Mouse (Mus musculus): ENCODE data around the gene Kif26b. TPM values are rescaled to one million over a fixed set of nuclear protein-coding genes. Genes with fewer than 3 reads are reported as not detected.

Kif26b gene
- polyA plus RNA-seq, 1 experiment from 2014 or later = 2.7 TPM

DNA sequence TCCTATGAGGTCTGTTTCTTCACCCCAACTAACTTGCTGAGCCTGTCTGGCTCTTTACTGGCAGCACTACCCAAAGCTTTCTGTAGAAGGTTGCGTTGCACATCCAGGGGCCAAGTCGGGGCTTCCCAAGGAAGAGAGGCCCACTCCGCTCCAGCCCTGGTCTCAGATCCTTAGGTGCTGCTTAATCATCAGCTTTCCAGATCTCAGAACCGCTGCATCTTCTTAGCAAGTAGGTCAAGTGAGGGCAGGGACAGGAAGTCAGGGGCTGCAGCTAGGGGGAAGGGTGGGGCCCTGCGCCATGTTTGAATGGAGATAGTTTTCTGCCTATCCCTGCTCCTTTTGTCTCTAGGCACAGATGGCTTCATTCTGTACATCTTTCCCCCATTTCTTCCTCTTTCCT is 263.8 kb downstream of the Kif26b start:
- H3K4me1 ChIP-seq (replicated peaks; ENCODE audit: control insufficient read depth, insufficient read depth, low read length) = no peaks in the 10 kb centered on the region
- ATAC-seq (replicated peaks; ENCODE audit: low FRiP score) (no peak), DNase-seq (ENCODE audit: low spot score) (no peak)
- H3K4me2 ChIP-seq = no peak overlapping the region
- no peak overlapping the region for H3K4me3 ChIP-seq (ENCODE audit: low read depth, low read length)
- H3K9ac ChIP-seq (ENCODE audit: low read depth, low read length) = no peak overlapping the region
- H3K36me3 ChIP-seq (ENCODE audit: control insufficient read depth, insufficient read depth, low read length) = no peaks in the 10 kb centered on the region
- H3K9me3 ChIP-seq (ENCODE audit: control insufficient read depth, low read length) = no peaks in the 10 kb centered on the region
- 81% methylated on average over 5 of the region's 5 CpGs for WGBS
- H3K27ac ChIP-seq (ENCODE audit: low read depth, low read length) = no peak overlapping the region
- H3K27me3 ChIP-seq (replicated peaks; ENCODE audit: control insufficient read depth, insufficient read depth, low read length) = no peaks in the 10 kb centered on the region

DNA sequence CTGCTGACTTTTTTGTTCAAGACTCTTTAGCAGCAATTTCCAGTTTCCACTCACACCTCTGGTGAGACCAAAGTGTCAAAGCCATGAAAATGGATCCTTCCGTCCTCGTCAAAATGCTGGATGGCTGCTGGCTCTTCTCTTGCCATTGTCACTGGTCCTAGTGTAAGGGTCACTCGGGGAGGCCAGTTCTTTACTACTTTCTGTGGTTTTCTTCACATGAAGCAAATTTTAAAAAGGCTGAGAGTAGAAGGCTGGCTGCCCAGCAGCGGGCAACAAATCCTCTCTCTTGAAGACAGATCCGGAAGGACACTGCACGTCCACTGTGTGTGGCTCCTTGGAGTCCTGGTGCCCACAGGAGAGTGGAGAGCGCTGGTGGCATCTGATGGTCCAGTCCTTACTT is 265.9 kb downstream of the Kif26b start:
- H3K27ac ChIP-seq (ENCODE audit: low read depth, low read length) = no peak overlapping the region
- DNase-seq (ENCODE audit: low spot score) (no peak), ATAC-seq (replicated peaks; ENCODE audit: low FRiP score) (no peak)
- peaks cover 5% of the 10 kb centered on the region for H3K4me1 ChIP-seq (replicated peaks; ENCODE audit: control insufficient read depth, insufficient read depth, low read length)
- no peaks in the 10 kb centered on the region for H3K36me3 ChIP-seq (ENCODE audit: control insufficient read depth, insufficient read depth, low read length)
- no peak overlapping the region for H3K4me3 ChIP-seq (ENCODE audit: low read depth, low read length)
- 81% methylated on average over 7 of the region's 7 CpGs for WGBS
- no peak overlapping the region for H3K4me2 ChIP-seq
- no peak overlapping the region for H3K9ac ChIP-seq (ENCODE audit: low read depth, low read length)
- no peaks in the 10 kb centered on the region for H3K27me3 ChIP-seq (replicated peaks; ENCODE audit: control insufficient read depth, insufficient read depth, low read length)
- no peaks in the 10 kb centered on the region for H3K9me3 ChIP-seq (ENCODE audit: control insufficient read depth, low read length)

DNA sequence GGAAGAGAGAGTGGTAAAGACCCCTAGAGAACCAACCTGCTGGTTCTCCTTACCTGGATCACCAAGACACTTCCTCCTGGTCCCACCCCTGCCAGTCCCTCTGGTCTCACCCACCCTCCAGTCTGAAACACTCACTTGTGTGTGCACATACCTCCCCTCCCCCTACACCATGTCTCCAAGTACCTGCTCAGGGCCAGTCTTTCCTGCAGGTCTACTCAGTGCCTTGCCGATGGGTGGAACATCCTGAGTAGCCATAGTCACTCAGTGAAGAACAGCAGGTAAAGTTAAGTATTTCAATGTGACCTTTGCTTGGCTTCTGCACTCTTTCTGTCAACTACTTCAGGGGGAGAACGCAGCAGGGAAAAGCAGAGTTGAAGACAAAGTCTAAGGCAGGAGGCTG is 268.5 kb downstream of the Kif26b start:
- Histone ChIP-seq H3K27me3 (replicated peaks; ENCODE audit: control insufficient read depth, insufficient read depth, low read length) (no peaks in the 10 kb centered on the region; the same call in 1 of the 2 replicates), H3K27ac (ENCODE audit: low read depth, low read length) (no peak overlapping the region), H3K4me2 (no peak overlapping the region), H3K4me3 (ENCODE audit: low read depth, low read length) (no peak overlapping the region), H3K9ac (ENCODE audit: low read depth, low read length) (no peak overlapping the region), H3K4me1 (replicated peaks; ENCODE audit: control insufficient read depth, insufficient read depth, low read length) (peaks cover 5% of the 10 kb centered on the region), H3K36me3 (ENCODE audit: control insufficient read depth, insufficient read depth, low read length) (no peaks in the 10 kb centered on the region), H3K9me3 (ENCODE audit: control insufficient read depth, low read length) (no peaks in the 10 kb centered on the region)
- DNase-seq (ENCODE audit: low spot score) = no peak
- 77% methylated on average over 2 of the region's 2 CpGs for WGBS
- no peak for ATAC-seq (replicated peaks; ENCODE audit: low FRiP score)

DNA sequence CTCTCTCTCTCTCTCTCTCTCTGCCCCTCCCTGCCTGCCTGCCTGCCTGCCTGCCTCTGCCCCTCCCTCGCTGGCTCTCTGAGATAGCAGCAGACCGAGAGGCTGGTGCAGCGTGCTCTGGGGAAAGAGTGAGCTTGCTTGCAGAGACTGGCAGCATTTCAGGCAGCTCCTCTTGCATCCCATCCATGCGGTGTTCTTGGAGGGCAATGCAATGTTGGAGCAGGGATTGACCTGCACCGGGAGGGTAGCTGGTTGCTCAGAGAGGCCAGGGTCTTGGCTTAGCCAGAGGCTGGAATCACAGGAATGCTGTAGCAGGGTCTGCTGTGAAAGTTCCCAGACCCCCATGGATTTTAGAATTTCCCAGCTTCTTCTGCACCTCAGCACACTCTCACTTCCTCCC is 269.4 kb downstream of the Kif26b start:
- H3K27me3 ChIP-seq (replicated peaks; ENCODE audit: control insufficient read depth, insufficient read depth, low read length) = no peaks in the 10 kb centered on the region; the same call in 1 of the 2 replicates
- peak overlapping the region; percentile 46 for H3K4me2 ChIP-seq
- no peak overlapping the region; the same call in 1 of the 2 replicates for H3K27ac ChIP-seq (ENCODE audit: low read depth, low read length)
- DNase-seq (ENCODE audit: low spot score) = peak; percentile 34
- H3K4me3 ChIP-seq (ENCODE audit: low read depth, low read length) = no peak overlapping the region
- no peak overlapping the region for H3K9ac ChIP-seq (ENCODE audit: low read depth, low read length)
- H3K4me1 ChIP-seq (replicated peaks; ENCODE audit: control insufficient read depth, insufficient read depth, low read length) = peaks cover 5% of the 10 kb centered on the region
- H3K36me3 ChIP-seq (ENCODE audit: control insufficient read depth, insufficient read depth, low read length) = no peaks in the 10 kb centered on the region
- 1% methylated on average over 5 of the region's 5 CpGs for WGBS
- ATAC-seq (replicated peaks; ENCODE audit: low FRiP score) = peak; percentile 79
- H3K9me3 ChIP-seq (ENCODE audit: control insufficient read depth, low read length) = no peaks in the 10 kb centered on the region

DNA sequence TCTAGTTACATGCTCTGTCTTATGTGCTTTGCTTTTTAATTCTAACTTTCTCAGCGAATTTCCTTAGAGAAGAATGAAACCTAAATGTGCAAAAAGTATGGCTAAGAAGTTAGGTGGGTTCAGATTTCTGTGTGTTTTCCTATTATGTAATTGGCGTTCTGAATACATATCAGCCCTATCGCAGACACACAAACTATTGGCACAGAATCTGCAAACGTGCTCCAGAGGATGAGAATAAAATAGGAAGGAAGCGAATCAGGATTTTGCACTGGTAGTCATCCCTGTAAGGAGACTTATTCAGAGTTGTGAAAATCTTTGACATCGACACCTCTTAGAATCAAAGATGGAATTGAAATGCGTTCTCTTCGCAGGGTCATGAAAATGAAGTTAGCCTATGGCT is 270.0 kb downstream of the Kif26b start:
- Histone ChIP-seq H3K4me3 (ENCODE audit: low read depth, low read length) (no peak overlapping the region), H3K27me3 (replicated peaks; ENCODE audit: control insufficient read depth, insufficient read depth, low read length) (no peaks in the 10 kb centered on the region; the same call in 1 of the 2 replicates), H3K4me2 (no peak overlapping the region; the same call in 1 of the 2 replicates), H3K9me3 (ENCODE audit: control insufficient read depth, low read length) (no peaks in the 10 kb centered on the region), H3K4me1 (replicated peaks; ENCODE audit: control insufficient read depth, insufficient read depth, low read length) (peaks cover 5% of the 10 kb centered on the region), H3K36me3 (ENCODE audit: control insufficient read depth, insufficient read depth, low read length) (no peaks in the 10 kb centered on the region), H3K9ac (ENCODE audit: low read depth, low read length) (no peak overlapping the region), H3K27ac (ENCODE audit: low read depth, low read length) (no peak overlapping the region; the same call in 1 of the 2 replicates)
- WGBS = 73% methylated on average over 8 of the region's 8 CpGs
- DNase-seq (ENCODE audit: low spot score) (no peak), ATAC-seq (replicated peaks; ENCODE audit: low FRiP score) (no peak)

DNA sequence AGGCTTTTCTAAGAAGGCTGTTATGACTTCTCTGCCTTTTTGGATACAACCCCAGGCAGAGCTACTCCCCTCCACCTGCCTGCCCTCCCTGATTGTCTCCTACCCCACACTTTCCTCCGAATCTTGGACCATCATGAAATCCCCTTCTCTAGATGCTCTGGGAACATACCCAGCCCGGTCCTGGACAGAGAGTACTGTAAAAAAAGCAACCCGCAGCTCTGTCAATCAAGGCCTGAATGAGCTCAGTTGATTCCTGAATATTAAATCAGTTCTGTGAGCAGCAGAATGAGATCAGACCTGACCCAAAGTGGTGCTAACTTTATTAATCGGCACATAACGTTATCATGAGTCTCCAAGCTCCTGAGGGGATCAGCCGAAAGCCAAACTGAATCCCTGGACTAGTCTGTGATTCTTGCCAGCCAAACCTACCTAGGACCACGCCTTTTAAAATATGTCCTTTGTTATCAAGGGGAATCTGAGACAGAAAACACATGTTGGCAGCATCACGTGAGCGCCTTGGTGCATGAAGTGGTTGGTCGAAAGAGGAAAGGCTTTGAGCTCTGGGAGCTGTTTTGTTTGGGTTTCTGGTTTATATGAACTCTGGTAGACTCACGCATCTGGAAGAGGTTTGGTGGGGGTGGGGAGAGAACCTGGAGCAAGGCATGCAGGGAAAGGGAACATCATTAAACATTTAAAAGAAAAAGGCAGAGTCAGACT is 271.1 kb downstream of the Kif26b start:
- 74% methylated on average over 11 of the region's 11 CpGs for WGBS
- H3K4me3 ChIP-seq (ENCODE audit: low read depth, low read length) = no peak overlapping the region
- no peak overlapping the region for H3K27ac ChIP-seq (ENCODE audit: low read depth, low read length)
- H3K4me1 ChIP-seq (replicated peaks; ENCODE audit: control insufficient read depth, insufficient read depth, low read length) = peaks cover 5% of the 10 kb centered on the region
- no peaks in the 10 kb centered on the region; the same call in 1 of the 2 replicates for H3K27me3 ChIP-seq (replicated peaks; ENCODE audit: control insufficient read depth, insufficient read depth, low read length)
- no peak overlapping the region for H3K4me2 ChIP-seq
- no peaks in the 10 kb centered on the region for H3K9me3 ChIP-seq (ENCODE audit: control insufficient read depth, low read length)
- no peak overlapping the region for H3K9ac ChIP-seq (ENCODE audit: low read depth, low read length)
- ATAC-seq (replicated peaks; ENCODE audit: low FRiP score) (no peak), DNase-seq (ENCODE audit: low spot score) (no peak)
- no peaks in the 10 kb centered on the region for H3K36me3 ChIP-seq (ENCODE audit: control insufficient read depth, insufficient read depth, low read length)

DNA sequence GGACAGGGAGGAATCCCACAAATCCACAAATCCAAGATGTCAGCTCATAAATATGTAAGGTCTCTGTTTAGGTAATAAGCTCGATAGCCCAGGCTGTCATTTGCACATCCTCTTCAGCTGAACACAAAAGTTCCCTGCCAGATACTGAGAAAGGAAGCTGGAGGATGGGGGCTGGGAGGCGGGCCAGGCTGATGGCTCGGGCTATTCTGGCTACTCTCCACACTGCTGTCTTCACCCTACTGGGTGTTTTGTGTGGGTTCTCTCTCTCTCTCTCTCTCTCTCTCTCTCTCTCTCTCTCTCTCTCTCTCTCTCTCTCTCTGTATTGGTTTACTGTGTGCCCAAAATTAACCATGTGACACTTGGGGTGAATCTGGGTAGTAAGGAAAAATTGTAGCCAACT is 274.2 kb downstream of the Kif26b start:
- no peak for ATAC-seq (replicated peaks; ENCODE audit: low FRiP score)
- H3K9me3 ChIP-seq (ENCODE audit: control insufficient read depth, low read length) = no peaks in the 10 kb centered on the region
- no peak overlapping the region for H3K4me3 ChIP-seq (ENCODE audit: low read depth, low read length)
- no peak for DNase-seq (ENCODE audit: low spot score)
- H3K27me3 ChIP-seq (replicated peaks; ENCODE audit: control insufficient read depth, insufficient read depth, low read length) = no peaks in the 10 kb centered on the region; the same call in 1 of the 2 replicates
- H3K27ac ChIP-seq (ENCODE audit: low read depth, low read length) = no peak overlapping the region
- no peak overlapping the region for H3K9ac ChIP-seq (ENCODE audit: low read depth, low read length)
- no peaks in the 10 kb centered on the region for H3K36me3 ChIP-seq (ENCODE audit: control insufficient read depth, insufficient read depth, low read length)
- H3K4me2 ChIP-seq = no peak overlapping the region
- H3K4me1 ChIP-seq (replicated peaks; ENCODE audit: control insufficient read depth, insufficient read depth, low read length) = peaks cover 5% of the 10 kb centered on the region
- WGBS = 49% methylated on average over 3 of the region's 3 CpGs

DNA sequence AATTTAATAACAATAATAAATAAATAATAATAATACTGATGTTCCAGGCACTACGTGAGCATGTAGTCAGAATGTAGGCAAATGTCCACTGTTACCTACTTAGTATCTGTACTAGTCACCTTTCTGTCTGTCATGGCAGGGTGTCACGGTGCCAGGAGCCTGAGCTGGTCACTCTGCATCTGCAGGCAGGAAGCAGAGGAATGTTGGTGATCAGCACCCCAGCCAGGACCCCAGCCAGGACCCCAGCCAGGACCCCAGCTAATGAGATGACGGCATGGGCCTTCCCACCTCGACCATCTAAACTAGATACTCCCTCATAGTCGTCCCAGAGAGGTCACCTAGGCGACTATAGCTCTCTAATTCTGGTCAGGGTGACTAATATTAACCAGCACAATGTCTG is 288.6 kb downstream of the Kif26b start:
- no peaks in the 10 kb centered on the region for H3K36me3 ChIP-seq (ENCODE audit: control insufficient read depth, insufficient read depth, low read length)
- no peaks in the 10 kb centered on the region for H3K9me3 ChIP-seq (ENCODE audit: control insufficient read depth, low read length)
- H3K4me2 ChIP-seq = no peak overlapping the region
- DNase-seq (ENCODE audit: low spot score) (no peak), ATAC-seq (replicated peaks; ENCODE audit: low FRiP score) (no peak)
- WGBS = 69% methylated on average over 6 of the region's 6 CpGs
- no peak overlapping the region for H3K27ac ChIP-seq (ENCODE audit: low read depth, low read length)
- no peaks in the 10 kb centered on the region for H3K4me1 ChIP-seq (replicated peaks; ENCODE audit: control insufficient read depth, insufficient read depth, low read length)
- no peaks in the 10 kb centered on the region for H3K27me3 ChIP-seq (replicated peaks; ENCODE audit: control insufficient read depth, insufficient read depth, low read length)
- no peak overlapping the region for H3K4me3 ChIP-seq (ENCODE audit: low read depth, low read length)
- no peak overlapping the region for H3K9ac ChIP-seq (ENCODE audit: low read depth, low read length)

DNA sequence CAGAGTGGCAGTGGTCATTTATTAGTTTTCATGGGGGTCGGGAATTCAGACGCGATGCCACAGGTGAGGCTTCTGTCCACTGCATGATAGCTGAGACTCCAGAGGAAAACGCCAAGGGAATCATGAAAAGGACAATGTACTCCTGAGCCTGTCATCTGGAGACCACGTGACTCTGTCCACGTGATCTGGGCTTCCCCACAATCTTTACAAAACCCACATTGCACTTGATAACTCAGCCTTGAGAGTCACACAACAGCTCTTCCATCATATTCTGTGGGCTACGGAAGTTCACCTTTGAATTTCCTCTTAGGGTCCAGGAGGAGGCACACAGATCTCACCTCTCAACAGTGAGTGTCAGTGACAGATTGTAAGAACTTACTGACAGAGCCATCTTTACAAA is 290.1 kb downstream of the Kif26b start:
- Histone ChIP-seq H3K9me3 (ENCODE audit: control insufficient read depth, low read length) (no peaks in the 10 kb centered on the region), H3K4me2 (no peak overlapping the region), H3K27ac (ENCODE audit: low read depth, low read length) (no peak overlapping the region), H3K9ac (ENCODE audit: low read depth, low read length) (no peak overlapping the region), H3K36me3 (ENCODE audit: control insufficient read depth, insufficient read depth, low read length) (no peaks in the 10 kb centered on the region), H3K4me3 (ENCODE audit: low read depth, low read length) (no peak overlapping the region), H3K27me3 (replicated peaks; ENCODE audit: control insufficient read depth, insufficient read depth, low read length) (no peaks in the 10 kb centered on the region), H3K4me1 (replicated peaks; ENCODE audit: control insufficient read depth, insufficient read depth, low read length) (no peaks in the 10 kb centered on the region)
- ATAC-seq (replicated peaks; ENCODE audit: low FRiP score) (no peak), DNase-seq (ENCODE audit: low spot score) (no peak)
- 66% methylated on average over 7 of the region's 7 CpGs for WGBS

Measured in liver, embryonic 11.5 days (tissue).